Mouse (Mus musculus): ENCODE results near the gene Gm10260.

GRCm38 (mm10) chr13:97780556-97780955 is 20.1 kb upstream of the Gm10260 start:
- TF ChIP-seq POLR2A (IDR thresholded peaks at IDR 0.05; ENCODE audit: low read depth, low read length) (no peak), CTCF (conservative IDR thresholded peaks at IDR 0.05; ENCODE audit: insufficient read depth, insufficient read length, low read depth, low read length) (no peak)
